Comparison of ENCODE assay signal across 9 mouse cellular contexts in the genomic region with DNA sequence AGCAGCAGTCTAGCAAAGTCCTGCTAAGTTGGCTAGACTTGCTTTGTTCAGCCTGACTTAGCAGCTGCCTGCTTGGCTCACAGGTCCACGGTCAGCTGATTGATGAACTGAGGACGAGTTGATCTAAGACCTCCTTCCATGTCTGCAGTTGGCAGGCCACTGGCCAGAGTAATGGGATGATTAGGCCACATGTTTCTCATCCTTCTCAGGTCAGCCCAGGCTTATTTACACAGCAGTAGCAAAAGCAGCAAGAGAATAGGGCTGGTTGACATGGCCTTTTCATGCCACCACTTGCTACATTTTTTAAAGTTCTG. TPM values are rescaled to one million over a fixed set of nuclear protein-coding genes. Genes with fewer than 3 reads are reported as not detected.
DNase-seq lines count a peak whose midpoint lies in the region; ATAC-seq and TF ChIP-seq lines count a peak whose summit lies in the region.
"Had no signal": no experiment of that assay in that cellular context is flagged by ENCODE, and none has a peak within 500 bp of the region (broad histone marks: within the 10 kb centered on the region; RNA-seq: fewer than 3 reads in every experiment).

No protein-coding gene starts in this region.

- H3K9me3 ChIP-seq in kidney, postnatal 0 days (replicated peaks; ENCODE audit: low read length): no peaks in the 10 kb centered on the region

- no peak overlapping the region for H3K27ac ChIP-seq in left cerebral cortex, adult 2 months
- 0 out of 2 replicates have a peak overlapping the region, but pooled peaks have one; percentile 8 for H3K27ac ChIP-seq in kidney, postnatal 0 days

- peak; percentile 13 for DNase-seq in left cerebral cortex, postnatal 4 days
- DNase-seq in left cerebral cortex, adult 2 months (ENCODE audit: extremely low spot score in 1 of 2, low spot score in 2 of 2): no peak
- DNase-seq in kidney, postnatal 0 days (ENCODE audit: low spot score): peak; percentile 31
- DNase-seq in lung, postnatal 36 days: peak; percentile 80
- DNase-seq in right cerebral cortex, postnatal 14 days: no peak
- DNase-seq in left cerebral cortex, postnatal 36 days (ENCODE audit: low spot score in 2 of 2): no peak
- no peak for DNase-seq in testis, postnatal 10 days (ENCODE audit: low spot score)
- DNase-seq: thymus, adult 18-20 months had no signal

- no peaks in the 10 kb centered on the region for H3K27me3 ChIP-seq in kidney, postnatal 0 days (ENCODE audit: insufficient read depth, low read length)

- H3K36me3 ChIP-seq in kidney, postnatal 0 days (ENCODE audit: insufficient read depth, low read length): no peaks in the 10 kb centered on the region

- H3K9ac ChIP-seq in kidney, postnatal 0 days (ENCODE audit: low read depth, low read length): no peak overlapping the region

- intact Hi-C loops in left cerebral cortex, postnatal 4 days (cut with DNase I): no loop called here
- intact Hi-C loops in left cerebral cortex, adult 2 months (cut with DNase I): no loop called here
- intact Hi-C loops in left cerebral cortex, postnatal 36 days (cut with DNase I): no loop called here

- no peak overlapping the region for H3K4me3 ChIP-seq in left cerebral cortex, adult 2 months
- H3K4me3 ChIP-seq in kidney, postnatal 0 days (replicated peaks; ENCODE audit: low read depth, low read length): no peak overlapping the region

- no peak overlapping the region for H3K4me2 ChIP-seq in kidney, postnatal 0 days (ENCODE audit: low read length)

- H3K4me1 ChIP-seq in kidney, postnatal 0 days (replicated peaks; ENCODE audit: insufficient read depth, low read length): peaks cover 5% of the 10 kb centered on the region; the same call in 1 of the 2 replicates

- TF ChIP-seq CTCF in left cerebral cortex, adult 2 months (IDR thresholded peaks at IDR 0.05): no peak
- TF ChIP-seq CTCF in kidney, postnatal 0 days (IDR thresholded peaks at IDR 0.05; ENCODE audit: low read depth): no peak

- WGBS in kidney, postnatal 0 days: 15% methylated on average over 2 of the region's 2 CpGs

- peak; percentile 27; the same call in 1 of the 2 replicates for ATAC-seq in erythroblast, adult 5-6 weeks (replicated peaks; ENCODE audit: low FRiP score, poor library complexity, severe bottlenecking)
- ATAC-seq in kidney, postnatal 0 days (replicated peaks; ENCODE audit: low FRiP score, low read depth): 0 out of 2 replicates have a peak, but pooled peaks have one; percentile 49

RNA-seq across cellular contexts. Expression of a gene that starts 24.9 kb away (rescaled TPM):
- 10 to 100 TPM; 19.5 to 21.4 TPM for total RNA-seq in left cerebral cortex, postnatal 4 days (2021)
- total RNA-seq in left cerebral cortex, adult 2 months (2021): 10 to 100 TPM; 10.1 to 11.9 TPM
- total RNA-seq in erythroblast, adult 5-6 weeks (2015; ENCODE audit: low replicate concordance): 358 and 372 TPM in 2 replicates
- total RNA-seq in erythroblast, adult 5-6 weeks (2017; ENCODE audit: low replicate concordance): 591 and 674 TPM in 2 replicates
- 18.8 and 20.1 TPM in 2 replicates for polyA plus RNA-seq in kidney, postnatal 0 days (2015; fragmentation: Nextera tagmentation; extraction: Ambion mirVana)
- 10 to 100 TPM in 1 of 2 experiments, 1 to 10 TPM in 1; 9.1 to 10.8 TPM for total RNA-seq in left cerebral cortex, postnatal 36 days (2021)

RNA-seq across cellular contexts. Expression of a gene that starts 37.2 kb away (rescaled TPM):
- total RNA-seq in left cerebral cortex, postnatal 4 days (2021): 10 to 100 TPM; 20.5 to 24.2 TPM
- 10 to 100 TPM; 31.1 to 33.5 TPM for total RNA-seq in left cerebral cortex, adult 2 months (2021)
- total RNA-seq in erythroblast, adult 5-6 weeks (2015; ENCODE audit: low replicate concordance): 0.77 and 1.5 TPM in 2 replicates
- 1.1 and 1.8 TPM in 2 replicates for total RNA-seq in erythroblast, adult 5-6 weeks (2017; ENCODE audit: low replicate concordance)
- 0.65 and 0.87 TPM in 2 replicates for polyA plus RNA-seq in kidney, postnatal 0 days (2015; fragmentation: Nextera tagmentation; extraction: Ambion mirVana)
- total RNA-seq in left cerebral cortex, postnatal 36 days (2021): 10 to 100 TPM; 30.4 to 36.5 TPM

Comparison
In these comparisons a context has a peak if more than half of its experiments do, and no peak if none do; other contexts are left out.
1. DNase-seq: peak in left cerebral cortex, postnatal 4 days (single experiment), kidney, postnatal 0 days (single experiment) and lung, postnatal 36 days (single experiment); none in left cerebral cortex, adult 2 months (0 of 2), right cerebral cortex, postnatal 14 days (single experiment), left cerebral cortex, postnatal 36 days (0 of 2) and testis, postnatal 10 days (single experiment).
2. RNA of a gene that starts 24.9 kb away (total RNA-seq): 358 to 674 TPM in erythroblast, adult 5-6 weeks; 19.5 to 21.4 TPM in left cerebral cortex, postnatal 4 days, 10.1 to 11.9 TPM in left cerebral cortex, adult 2 months and 9.1 to 10.8 TPM in left cerebral cortex, postnatal 36 days; every median in the first group is over 10 times any median in the second.
3. RNA of a gene that starts 37.2 kb away (total RNA-seq): 30.4 to 36.5 TPM in left cerebral cortex, postnatal 36 days, 31.1 to 33.5 TPM in left cerebral cortex, adult 2 months and 20.5 to 24.2 TPM in left cerebral cortex, postnatal 4 days; 0.77 to 1.8 TPM in erythroblast, adult 5-6 weeks; every median in the first group is over 4 times any median in the second.